Comparison of ENCODE assay signal across 8 mouse cellular contexts in the genomic region with DNA sequence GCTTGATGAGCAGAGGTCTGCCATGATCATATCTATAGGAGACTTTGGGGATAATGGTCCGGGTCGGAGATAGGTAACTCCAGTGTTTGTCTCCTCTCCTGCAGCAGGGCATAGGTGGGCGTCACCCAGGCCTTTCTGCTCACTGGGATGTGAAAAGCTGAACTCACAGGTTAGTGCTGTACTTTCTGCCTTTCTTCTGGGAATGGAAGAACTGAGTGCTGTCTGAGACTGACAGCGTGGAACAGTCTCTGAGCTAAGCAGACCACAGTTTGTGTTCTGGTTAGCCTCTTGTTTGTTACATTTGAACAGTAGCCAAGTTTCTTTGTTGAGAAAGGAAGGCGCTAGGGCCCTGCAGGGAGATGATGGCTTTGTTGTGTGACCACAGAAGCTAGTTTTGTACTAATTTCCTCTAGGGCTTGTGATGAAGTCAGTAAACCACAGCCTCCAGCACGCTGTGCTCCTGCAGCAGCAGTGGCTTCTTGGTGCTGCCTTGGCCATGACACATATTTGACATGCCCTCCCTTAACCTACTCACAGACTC. TPM values are rescaled to one million over a fixed set of nuclear protein-coding genes. Genes with fewer than 3 reads are reported as not detected.
DNase-seq lines count a peak whose midpoint lies in the region; ATAC-seq lines count a peak whose summit lies in the region.

No protein-coding gene starts in this region.

- H3K36me3 ChIP-seq in kidney, embryonic 15.5 days: no peaks in the 10 kb centered on the region
- H3K36me3 ChIP-seq in hindbrain, embryonic 11.5 days (ENCODE audit: control insufficient read depth, insufficient read depth, low read length): no peaks in the 10 kb centered on the region

- WGBS in kidney, embryonic 15.5 days: 60% methylated on average over 6 of the region's 6 CpGs
- WGBS in hindbrain, embryonic 11.5 days: 86% methylated on average over 6 of the region's 6 CpGs

- H3K4me3 ChIP-seq in kidney, embryonic 15.5 days (replicated peaks): no peak overlapping the region
- H3K4me3 ChIP-seq in brown adipose tissue, adult 24 weeks (ENCODE audit: insufficient read depth, low read depth, low read length): peak overlapping the region; percentile 33
- H3K4me3 ChIP-seq in hindbrain, embryonic 11.5 days (ENCODE audit: low read depth, low read length): no peak overlapping the region

- DNase-seq in kidney, adult 11 months: peak; percentile 30
- DNase-seq in liver: peak; percentile 19
- DNase-seq in natural killer cell, adult 2 months (ENCODE audit: low spot score in 2 of 2): peak; percentile 84 to 92
- no peak for DNase-seq in left cerebral cortex, adult 18-20 months (ENCODE audit: low spot score in 2 of 2)
- DNase-seq in embryo, embryonic 11 days: no peak
- no peak for DNase-seq in hindbrain, embryonic 11.5 days (ENCODE audit: low spot score)

- H3K27me3 ChIP-seq in kidney, embryonic 15.5 days: no peaks in the 10 kb centered on the region
- no peaks in the 10 kb centered on the region for H3K27me3 ChIP-seq in hindbrain, embryonic 11.5 days (ENCODE audit: control insufficient read depth, insufficient read depth, low read length)

- H3K4me2 ChIP-seq in kidney, embryonic 15.5 days: no peak overlapping the region
- H3K4me2 ChIP-seq in hindbrain, embryonic 11.5 days (replicated peaks; ENCODE audit: low read depth, low read length): no peak overlapping the region

- H3K9ac ChIP-seq in kidney, embryonic 15.5 days: no peak overlapping the region
- H3K9ac ChIP-seq in hindbrain, embryonic 11.5 days (ENCODE audit: low read depth, low read length): no peak overlapping the region

- H3K9me3 ChIP-seq in kidney, embryonic 15.5 days (replicated peaks): no peaks in the 10 kb centered on the region
- H3K9me3 ChIP-seq in hindbrain, embryonic 11.5 days (ENCODE audit: control insufficient read depth, low read length): no peaks in the 10 kb centered on the region

- no peak for ATAC-seq in kidney, embryonic 15.5 days (replicated peaks; ENCODE audit: low FRiP score)
- no peak for ATAC-seq in hindbrain, embryonic 11.5 days (ENCODE audit: low FRiP score)

- H3K4me1 ChIP-seq in kidney, embryonic 15.5 days: 0 out of 2 replicates have a peak, but pooled peaks cover 6% of the 10 kb centered on the region
- H3K4me1 ChIP-seq in brown adipose tissue, adult 24 weeks (ENCODE audit: control insufficient read depth, insufficient read depth, insufficient read length, low read length): no peaks in the 10 kb centered on the region
- H3K4me1 ChIP-seq in hindbrain, embryonic 11.5 days (replicated peaks; ENCODE audit: control insufficient read depth, insufficient read depth, low read length): no peaks in the 10 kb centered on the region

- no peak overlapping the region for H3K27ac ChIP-seq in kidney, embryonic 15.5 days
- peak overlapping the region; percentile 70 for H3K27ac ChIP-seq in brown adipose tissue, adult 24 weeks (replicated peaks; ENCODE audit: low read depth, low read length)
- H3K27ac ChIP-seq in hindbrain, embryonic 11.5 days (ENCODE audit: low read depth, low read length): no peak overlapping the region

RNA-seq across cellular contexts. Expression of gene Ptpn22, which starts 0.3 kb away (rescaled TPM):
- polyA plus RNA-seq in kidney, embryonic 15.5 days (2015; fragmentation: Nextera tagmentation; extraction: Ambion mirVana): 0.58 and 0.73 TPM in 2 replicates
- polyA plus RNA-seq in brown adipose tissue, adult 24 weeks (2012; ENCODE audit: insufficient read depth, insufficient read length, missing spikeins): 0.67 and 1.9 TPM in 2 replicates
- total RNA-seq in left cerebral cortex, adult 18-20 months (2021): 1 to 10 TPM; 1.0 to 1.3 TPM
- 0.08 TPM in 1 of 2 replicates, not detected in the other for polyA plus RNA-seq in hindbrain, embryonic 11.5 days (2014; fragmentation: Nextera tagmentation; extraction: Ambion mirVana)

RNA-seq across cellular contexts. Expression of gene Bcl2l15, which starts 27.5 kb away (rescaled TPM):
- polyA plus RNA-seq in kidney, embryonic 15.5 days (2015; fragmentation: Nextera tagmentation; extraction: Ambion mirVana): 0.14 and 0.17 TPM in 2 replicates
- not detected in 2 replicates for polyA plus RNA-seq in brown adipose tissue, adult 24 weeks (2012; ENCODE audit: insufficient read depth, insufficient read length, missing spikeins)
- total RNA-seq in left cerebral cortex, adult 18-20 months (2021): under 1 TPM; 0.47 to 0.56 TPM
- polyA plus RNA-seq in hindbrain, embryonic 11.5 days (2014; fragmentation: Nextera tagmentation; extraction: Ambion mirVana): 0.18 and 0.65 TPM in 2 replicates

RNA-seq across cellular contexts. Expression of gene Gm43064, which starts 50.5 kb away (rescaled TPM):
- 0.27 and 0.30 TPM in 2 replicates for polyA plus RNA-seq in kidney, embryonic 15.5 days (2015; fragmentation: Nextera tagmentation; extraction: Ambion mirVana)
- not detected in 2 replicates for polyA plus RNA-seq in brown adipose tissue, adult 24 weeks (2012; ENCODE audit: insufficient read depth, insufficient read length, missing spikeins)
- under 1 TPM; 0.74 to 0.75 TPM for total RNA-seq in left cerebral cortex, adult 18-20 months (2021)
- polyA plus RNA-seq in hindbrain, embryonic 11.5 days (2014; fragmentation: Nextera tagmentation; extraction: Ambion mirVana): 0.14 and 0.37 TPM in 2 replicates

RNA-seq across cellular contexts. Expression of gene Ap4b1, which starts 50.6 kb away (rescaled TPM):
- polyA plus RNA-seq in kidney, embryonic 15.5 days (2015; fragmentation: Nextera tagmentation; extraction: Ambion mirVana): 18.9 and 19.6 TPM in 2 replicates
- 8.6 and 10.6 TPM in 2 replicates for polyA plus RNA-seq in brown adipose tissue, adult 24 weeks (2012; ENCODE audit: insufficient read depth, insufficient read length, missing spikeins)
- 10 to 100 TPM; 11.7 to 13.4 TPM for total RNA-seq in left cerebral cortex, adult 18-20 months (2021)
- polyA plus RNA-seq in hindbrain, embryonic 11.5 days (2014; fragmentation: Nextera tagmentation; extraction: Ambion mirVana): 24.7 and 25.2 TPM in 2 replicates

RNA-seq across cellular contexts. Expression of gene Dclre1b, which starts 50.7 kb away (rescaled TPM):
- 25.1 and 28.3 TPM in 2 replicates for polyA plus RNA-seq in kidney, embryonic 15.5 days (2015; fragmentation: Nextera tagmentation; extraction: Ambion mirVana)
- 6.9 and 8.4 TPM in 2 replicates for polyA plus RNA-seq in brown adipose tissue, adult 24 weeks (2012; ENCODE audit: insufficient read depth, insufficient read length, missing spikeins)
- 1 to 10 TPM; 5.9 to 7.8 TPM for total RNA-seq in left cerebral cortex, adult 18-20 months (2021)
- polyA plus RNA-seq in hindbrain, embryonic 11.5 days (2014; fragmentation: Nextera tagmentation; extraction: Ambion mirVana): 31.4 and 40.3 TPM in 2 replicates

Comparison
In these comparisons a context has a peak if more than half of its experiments do, and no peak if none do; other contexts are left out.
1. DNase-seq: peak in kidney, adult 11 months (single experiment), liver (single experiment) and natural killer cell, adult 2 months (2 of 2); none in left cerebral cortex, adult 18-20 months (0 of 2), embryo, embryonic 11 days (single experiment) and hindbrain, embryonic 11.5 days (single experiment).